Comparison of ENCODE assay signal across 16 mouse cellular contexts in genomic region chr6:54569776-54570175, GRCm38 (mm10). TPM values are rescaled to one million over a fixed set of nuclear protein-coding genes. Genes with fewer than 3 reads are reported as not detected.
DNase-seq lines count a peak whose midpoint lies in the region; ATAC-seq and TF ChIP-seq lines count a peak whose summit lies in the region.
"Had no signal": no experiment of that assay in that cellular context is flagged by ENCODE, and none has a peak within 500 bp of the region (broad histone marks: within the 10 kb centered on the region; RNA-seq: fewer than 3 reads in every experiment).

No protein-coding gene starts in this region.

- no peak overlapping the region for H3K4me3 ChIP-seq in midbrain, embryonic 12.5 days
- no peak overlapping the region for H3K4me3 ChIP-seq in midbrain, postnatal 0 days (ENCODE audit: low read depth, low read length)
- no peak overlapping the region for H3K4me3 ChIP-seq in forebrain, embryonic 13.5 days
- H3K4me3 ChIP-seq in hindbrain, embryonic 13.5 days, result no peak overlapping the region
- H3K4me3 ChIP-seq in neural tube, embryonic 12.5 days, result no peak overlapping the region
- H3K4me3 ChIP-seq: heart, embryonic 13.5 days; liver, embryonic 13.5 days; myocyte had no signal

- no peaks in the 10 kb centered on the region for H3K36me3 ChIP-seq in midbrain, embryonic 12.5 days
- no peaks in the 10 kb centered on the region for H3K36me3 ChIP-seq in midbrain, postnatal 0 days (ENCODE audit: insufficient read depth, low read length)
- H3K36me3 ChIP-seq in forebrain, embryonic 13.5 days (ENCODE audit: poor library complexity, severe bottlenecking), result no peaks in the 10 kb centered on the region
- H3K36me3 ChIP-seq in hindbrain, embryonic 13.5 days, result no peaks in the 10 kb centered on the region
- no peaks in the 10 kb centered on the region for H3K36me3 ChIP-seq in neural tube, embryonic 12.5 days
- H3K36me3 ChIP-seq: heart, embryonic 13.5 days; liver, embryonic 13.5 days had no signal

- WGBS in midbrain, embryonic 12.5 days, result 30% methylated on average over 7 of the region's 7 CpGs
- 14% methylated on average over 7 of the region's 7 CpGs for WGBS in midbrain, postnatal 0 days
- WGBS in forebrain, embryonic 13.5 days, result 24% methylated on average over 7 of the region's 7 CpGs
- 13% methylated on average over 7 of the region's 7 CpGs for WGBS in hindbrain, embryonic 13.5 days
- 31% methylated on average over 7 of the region's 7 CpGs for WGBS in neural tube, embryonic 12.5 days

- H3K27me3 ChIP-seq in midbrain, embryonic 12.5 days, result peaks cover 4% of the 10 kb centered on the region; the same call in 1 of the 2 replicates
- H3K27me3 ChIP-seq in midbrain, postnatal 0 days (ENCODE audit: insufficient read depth, low read length), result no peaks in the 10 kb centered on the region
- H3K27me3 ChIP-seq in forebrain, embryonic 13.5 days, result no peaks in the 10 kb centered on the region
- H3K27me3 ChIP-seq in hindbrain, embryonic 13.5 days, result no peaks in the 10 kb centered on the region
- no peaks in the 10 kb centered on the region for H3K27me3 ChIP-seq in neural tube, embryonic 12.5 days (replicated peaks)
- H3K27me3 ChIP-seq: Patski had no signal

- peaks cover 48% of the 10 kb centered on the region for H3K4me1 ChIP-seq in midbrain, embryonic 12.5 days
- no peaks in the 10 kb centered on the region for H3K4me1 ChIP-seq in midbrain, postnatal 0 days (ENCODE audit: insufficient read depth, low read length)
- H3K4me1 ChIP-seq in forebrain, embryonic 13.5 days, result peaks cover 69% of the 10 kb centered on the region
- peaks cover 63% of the 10 kb centered on the region for H3K4me1 ChIP-seq in hindbrain, embryonic 13.5 days (replicated peaks)
- H3K4me1 ChIP-seq in neural tube, embryonic 12.5 days, result peaks cover 43% of the 10 kb centered on the region

- no peaks in the 10 kb centered on the region for H3K9me3 ChIP-seq in midbrain, embryonic 12.5 days
- no peaks in the 10 kb centered on the region for H3K9me3 ChIP-seq in midbrain, postnatal 0 days (ENCODE audit: low read length)
- H3K9me3 ChIP-seq in forebrain, embryonic 13.5 days (replicated peaks), result no peaks in the 10 kb centered on the region
- no peaks in the 10 kb centered on the region for H3K9me3 ChIP-seq in hindbrain, embryonic 13.5 days
- H3K9me3 ChIP-seq in neural tube, embryonic 12.5 days, result no peaks in the 10 kb centered on the region
- H3K9me3 ChIP-seq: heart, embryonic 13.5 days; liver, embryonic 13.5 days had no signal

- no peak overlapping the region for H3K9ac ChIP-seq in midbrain, embryonic 12.5 days (replicated peaks)
- H3K9ac ChIP-seq in midbrain, postnatal 0 days (replicated peaks; ENCODE audit: low read length, poor library complexity, severe bottlenecking), result no peak overlapping the region
- H3K9ac ChIP-seq in forebrain, embryonic 13.5 days, result no peak overlapping the region
- H3K9ac ChIP-seq in hindbrain, embryonic 13.5 days, result 0 out of 2 replicates have a peak overlapping the region, but pooled peaks have one; percentile 43
- no peak overlapping the region for H3K9ac ChIP-seq in neural tube, embryonic 12.5 days
- H3K9ac ChIP-seq: heart, embryonic 13.5 days; liver, embryonic 13.5 days had no signal

- TF ChIP-seq CTCF in midbrain, postnatal 0 days (IDR thresholded peaks at IDR 0.05), result no peak

- peak overlapping the region; percentile 64 for H3K27ac ChIP-seq in midbrain, embryonic 12.5 days (replicated peaks)
- H3K27ac ChIP-seq in midbrain, postnatal 0 days (ENCODE audit: low read depth, low read length), result no peak overlapping the region
- peak overlapping the region; percentile 58 for H3K27ac ChIP-seq in forebrain, embryonic 13.5 days
- peak overlapping the region; percentile 78 for H3K27ac ChIP-seq in hindbrain, embryonic 13.5 days
- no peak overlapping the region for H3K27ac ChIP-seq in neural tube, embryonic 12.5 days
- H3K27ac ChIP-seq: heart, embryonic 13.5 days; liver, embryonic 13.5 days; stomach, postnatal 0 days had no signal

- no peak for DNase-seq in midbrain, postnatal 0 days (ENCODE audit: low spot score)
- DNase-seq in spleen, postnatal 36 days (ENCODE audit: low spot score in 2 of 2), result no peak
- no peak for DNase-seq in adrenal gland, postnatal 36 days
- no peak for DNase-seq in thymus, postnatal 10 days (ENCODE audit: low spot score in 2 of 2)
- DNase-seq: B cell, adult 2 months; cerebellum, adult 9-11 months; liver, embryonic 13.5 days; spleen, adult 18-20 months had no signal

- ATAC-seq in midbrain, embryonic 12.5 days (ENCODE audit: low FRiP score, low read depth), result no peak
- ATAC-seq in midbrain, postnatal 0 days (ENCODE audit: low FRiP score), result no peak; the same call in 1 of the 2 replicates
- ATAC-seq in forebrain, embryonic 13.5 days, result no peak; the same call in 1 of the 2 replicates
- ATAC-seq in hindbrain, embryonic 13.5 days (ENCODE audit: low FRiP score), result no peak
- no peak for ATAC-seq in neural tube, embryonic 12.5 days (ENCODE audit: low FRiP score, low read depth)
- ATAC-seq: Patski had no signal

- no peak overlapping the region for H3K4me2 ChIP-seq in midbrain, embryonic 12.5 days (replicated peaks)
- H3K4me2 ChIP-seq in midbrain, postnatal 0 days (ENCODE audit: low read depth, low read length, poor library complexity, severe bottlenecking), result no peak overlapping the region
- H3K4me2 ChIP-seq in forebrain, embryonic 13.5 days, result no peak overlapping the region
- H3K4me2 ChIP-seq in hindbrain, embryonic 13.5 days, result 0 out of 2 replicates have a peak overlapping the region, but pooled peaks have one; percentile 10
- H3K4me2 ChIP-seq in neural tube, embryonic 12.5 days (replicated peaks), result peak overlapping the region; percentile 18; the same call in 1 of the 2 replicates
- H3K4me2 ChIP-seq: heart, embryonic 13.5 days; liver, embryonic 13.5 days had no signal

RNA-seq across cellular contexts. Expression of gene Scrn1, which starts 3.5 kb away (rescaled TPM):
- 83.8 and 86.4 TPM in 2 replicates for polyA plus RNA-seq in midbrain, embryonic 12.5 days (2016; fragmentation: Nextera tagmentation; extraction: Ambion mirVana)
- 127 and 136 TPM in 2 replicates for total RNA-seq in midbrain, postnatal 0 days (2014; rRNA removed)
- 96.8 and 113 TPM in 2 replicates for polyA plus RNA-seq in midbrain, postnatal 0 days (2015; fragmentation: Nextera tagmentation; extraction: Ambion mirVana)
- 129 and 131 TPM in 2 replicates for polyA plus RNA-seq in forebrain, embryonic 13.5 days (2015; fragmentation: Nextera tagmentation; extraction: Ambion mirVana)
- 87.1 and 91.6 TPM in 2 replicates for polyA plus RNA-seq in hindbrain, embryonic 13.5 days (2015; fragmentation: Nextera tagmentation; extraction: Ambion mirVana)
- 88.2 and 88.7 TPM in 2 replicates for polyA plus RNA-seq in neural tube, embryonic 12.5 days (2016; fragmentation: Nextera tagmentation; extraction: Ambion mirVana)
- 10 to 100 TPM; 31.0 to 41.6 TPM for total RNA-seq in adrenal gland, postnatal 36 days (2021)

RNA-seq across cellular contexts. Expression of gene Plekha8, which starts 25.1 kb away (rescaled TPM):
- 16.8 and 21.5 TPM in 2 replicates for polyA plus RNA-seq in midbrain, embryonic 12.5 days (2016; fragmentation: Nextera tagmentation; extraction: Ambion mirVana)
- total RNA-seq in midbrain, postnatal 0 days (2014; rRNA removed), result 14.9 and 17.0 TPM in 2 replicates
- polyA plus RNA-seq in midbrain, postnatal 0 days (2015; fragmentation: Nextera tagmentation; extraction: Ambion mirVana), result 4.8 and 5.2 TPM in 2 replicates
- polyA plus RNA-seq in forebrain, embryonic 13.5 days (2015; fragmentation: Nextera tagmentation; extraction: Ambion mirVana), result 10.6 and 12.1 TPM in 2 replicates
- polyA plus RNA-seq in hindbrain, embryonic 13.5 days (2015; fragmentation: Nextera tagmentation; extraction: Ambion mirVana), result 8.8 and 9.2 TPM in 2 replicates
- polyA plus RNA-seq in neural tube, embryonic 12.5 days (2016; fragmentation: Nextera tagmentation; extraction: Ambion mirVana), result 13.2 and 15.0 TPM in 2 replicates
- 10 to 100 TPM; 18.6 to 23.6 TPM for total RNA-seq in adrenal gland, postnatal 36 days (2021)

RNA-seq across cellular contexts. Expression of gene Fkbp14, which starts 27.3 kb away (rescaled TPM):
- polyA plus RNA-seq in midbrain, embryonic 12.5 days (2016; fragmentation: Nextera tagmentation; extraction: Ambion mirVana), result 15.7 and 16.3 TPM in 2 replicates
- 5.6 and 8.2 TPM in 2 replicates for total RNA-seq in midbrain, postnatal 0 days (2014; rRNA removed)
- polyA plus RNA-seq in midbrain, postnatal 0 days (2015; fragmentation: Nextera tagmentation; extraction: Ambion mirVana), result 5.4 and 6.4 TPM in 2 replicates
- polyA plus RNA-seq in forebrain, embryonic 13.5 days (2015; fragmentation: Nextera tagmentation; extraction: Ambion mirVana), result 9.1 and 9.4 TPM in 2 replicates
- polyA plus RNA-seq in hindbrain, embryonic 13.5 days (2015; fragmentation: Nextera tagmentation; extraction: Ambion mirVana), result 10.6 and 11.9 TPM in 2 replicates
- polyA plus RNA-seq in neural tube, embryonic 12.5 days (2016; fragmentation: Nextera tagmentation; extraction: Ambion mirVana), result 19.6 and 20.0 TPM in 2 replicates
- total RNA-seq in adrenal gland, postnatal 36 days (2021), result 10 to 100 TPM; 18.4 to 24.0 TPM

Comparison
In these comparisons a context has a peak if more than half of its experiments do, and no peak if none do; other contexts are left out.
1. H3K27ac ChIP-seq: peak in midbrain, embryonic 12.5 days (single experiment), forebrain, embryonic 13.5 days (single experiment) and hindbrain, embryonic 13.5 days (single experiment); none in midbrain, postnatal 0 days (single experiment) and neural tube, embryonic 12.5 days (single experiment).
2. H3K4me2 ChIP-seq: peak in hindbrain, embryonic 13.5 days (single experiment) and neural tube, embryonic 12.5 days (single experiment); none in midbrain, embryonic 12.5 days (single experiment), midbrain, postnatal 0 days (single experiment) and forebrain, embryonic 13.5 days (single experiment).